Mouse (Mus musculus) gastrocnemius, postnatal 4 days (tissue): ENCODE data around the gene Zc3h7b. TPM values are rescaled to one million over a fixed set of nuclear protein-coding genes. Genes with fewer than 3 reads are reported as not detected.

Source experiments
- DNase-seq, 2 experiments: peaks; one replicate each; pipeline ENCODE4 v3.0.0; 2021 to 2022; ENCODE audit warnings: low spot score in 2 of 2, mixed read lengths in 2 of 2
- total RNA-seq, 2 experiments: library from RNA; stranded (reverse); gene quantifications; 2 replicates each; pipeline ENCODE4 v1.2.3; 2021

The Zc3h7b gene
- total RNA-seq, 2 experiments from 2014 or later, result 54.8 to 54.9 TPM

- peak in 1 of 2 experiments; percentile 61 for DNase-seq
Observed at GRCm38 (mm10) chr15:81839634-81840033, 94.8 kb downstream of the Zc3h7b start.

GRCm38 (mm10) chr15:81840306-81840705, 95.4 kb downstream of the Zc3h7b start:
- DNase-seq, result no peak

- no peak for DNase-seq
Observed at GRCm38 (mm10) chr15:81842275-81842674, 97.4 kb downstream of the Zc3h7b start.

- DNase-seq, result no peak
Observed at GRCm38 (mm10) chr15:81845033-81845625, 100.3 kb downstream of the Zc3h7b start.

- no peak for DNase-seq
Observed at GRCm38 (mm10) chr15:81845724-81846123, 100.9 kb downstream of the Zc3h7b start.

Other genes with a start within 250 kb of the Zc3h7b start
- gene Ep300, start 159.7 kb upstream of the Zc3h7b start, total RNA-seq, result 10 to 100 TPM; 41.8 to 45.3 TPM
- 10 to 100 TPM in 1 of 2 experiments, 1 to 10 TPM in 1; 8.1 to 10.9 TPM for gene L3mbtl2, start 81.2 kb upstream of the Zc3h7b start, total RNA-seq
- gene Chadl, start 47.8 kb upstream of the Zc3h7b start, total RNA-seq, result 1 to 10 TPM; 3.7 to 5.2 TPM
- gene Rangap1, start 473 bp downstream of the Zc3h7b start, total RNA-seq, result 10 to 100 TPM; 37.9 to 38.5 TPM
- 100 to 1,000 TPM; 112 to 117 TPM for gene Tef, start 57.4 kb downstream of the Zc3h7b start, total RNA-seq
- 10 to 100 TPM; 34.5 to 44.1 TPM for gene Tob2, start 113.7 kb downstream of the Zc3h7b start, total RNA-seq
- 10 to 100 TPM; 48.9 to 55.8 TPM for gene Phf5a, start 126.9 kb downstream of the Zc3h7b start, total RNA-seq
- gene Aco2, start 127.3 kb downstream of the Zc3h7b start, total RNA-seq, result 100 to 1,000 TPM; 650 to 720 TPM
- 10 to 100 TPM; 14.1 to 16.5 TPM for gene Polr3h, start 181.2 kb downstream of the Zc3h7b start, total RNA-seq
- gene Csdc2, start 191.7 kb downstream of the Zc3h7b start, total RNA-seq, result 1 to 10 TPM; 9.1 to 9.4 TPM
- 10 to 100 TPM; 20.3 to 21.6 TPM for gene Pmm1, start 215.9 kb downstream of the Zc3h7b start, total RNA-seq
- not detected for gene 1700029P11Rik, start 235.5 kb downstream of the Zc3h7b start, total RNA-seq
- 10 to 100 TPM; 26.2 to 28.6 TPM for gene Xrcc6, start 242.8 kb downstream of the Zc3h7b start, total RNA-seq